Mouse (Mus musculus) right cerebral cortex, adult 2 months (tissue): ENCODE results near the gene Atf7ip.

ENCODE experiments used
- DNase-seq, 2 experiments: peaks; one replicate each; pipeline ENCODE4 v3.0.0; 2021 to 2022; ENCODE audit warnings: low spot score in 2 of 2

Atf7ip gene

GRCm38 (mm10) chr6:136522658-136523057 lies 16.7 kb downstream of the Atf7ip start:
- no peak for DNase-seq

DNA sequence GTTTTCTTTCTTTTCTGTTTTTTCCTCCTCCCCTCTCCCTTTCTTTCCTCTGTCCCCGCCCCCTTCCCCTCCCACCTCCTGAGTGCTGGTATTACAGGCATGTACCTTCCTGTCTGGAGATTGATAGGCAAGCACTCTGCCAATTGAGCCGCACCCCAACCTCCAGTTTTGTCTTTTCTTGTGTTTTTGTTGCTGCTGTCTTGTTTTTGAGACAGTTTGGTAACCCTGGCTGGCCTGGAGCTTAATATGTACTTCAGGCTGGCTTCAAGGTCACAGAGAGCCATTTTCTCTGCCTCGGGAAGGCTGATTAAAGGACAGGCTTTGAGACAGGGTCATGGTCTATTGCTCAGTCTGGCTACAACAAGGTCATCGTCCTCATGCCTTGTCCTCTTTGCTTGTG lies 18.8 kb downstream of the Atf7ip start:
- DNase-seq = no peak

GRCm38 (mm10) chr6:136525567-136525966 lies 19.6 kb downstream of the Atf7ip start:
- DNase-seq = no peak

- DNase-seq = no peak
Observed at GRCm38 (mm10) chr6:136529156-136529555, 23.2 kb downstream of the Atf7ip start.

DNA sequence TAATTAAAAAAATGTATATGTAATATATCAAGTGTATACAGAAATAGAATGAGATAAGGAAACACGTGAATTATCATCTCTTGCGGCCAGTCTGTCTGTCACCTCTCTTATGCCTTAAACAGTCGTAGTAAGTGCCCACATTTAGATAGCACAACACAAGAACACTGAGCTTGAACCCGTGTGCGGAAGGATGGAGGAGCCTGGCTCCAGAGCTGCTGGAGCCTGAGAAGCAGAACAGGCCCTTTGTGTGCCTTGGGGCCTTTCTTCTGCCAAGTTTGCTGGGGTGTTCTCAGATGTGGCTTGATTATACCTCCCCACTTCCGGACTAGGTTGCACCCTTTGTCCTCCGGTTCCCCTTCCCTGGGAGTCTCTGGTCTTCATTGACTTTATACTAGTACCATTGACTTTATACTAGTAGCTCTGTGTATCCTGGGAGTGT lies 25.8 kb downstream of the Atf7ip start:
- DNase-seq = no peak

DNA sequence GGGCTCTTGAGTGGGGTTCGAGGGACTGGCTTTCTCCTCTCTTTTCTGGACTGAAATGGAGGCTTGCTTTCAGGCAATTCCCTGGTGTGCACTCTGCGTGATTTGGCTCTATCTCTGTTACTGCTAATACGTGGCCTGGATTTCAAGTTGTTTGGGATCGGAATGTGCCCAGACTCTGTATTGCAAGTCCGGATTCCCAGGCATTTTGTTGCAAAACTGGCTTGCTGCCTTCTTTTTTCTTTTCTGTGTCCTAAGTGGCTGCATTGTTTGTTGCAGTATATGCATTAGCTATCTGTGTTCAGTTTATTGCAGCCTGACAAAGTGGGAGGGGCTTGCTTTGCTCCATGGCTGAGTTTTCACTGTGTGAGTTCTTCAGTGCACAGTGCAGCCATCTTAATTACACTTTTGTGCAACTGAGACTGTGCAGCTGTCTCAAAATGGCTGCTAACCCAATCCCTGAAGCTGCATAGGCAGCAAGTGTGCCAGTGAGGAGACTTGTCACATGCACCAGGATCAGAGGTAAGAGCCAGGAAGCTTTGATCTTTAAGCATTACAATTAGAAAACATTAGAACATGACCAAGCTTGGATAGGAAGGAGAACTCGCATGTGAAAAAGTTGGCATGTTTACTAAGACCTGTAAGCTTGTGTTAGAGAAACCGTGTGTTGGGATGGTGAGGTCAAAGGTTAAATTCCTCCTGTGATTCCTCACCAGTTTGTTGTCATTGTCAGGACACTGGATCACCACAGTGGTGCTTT lies 26.7 kb downstream of the Atf7ip start:
- DNase-seq = peak; percentile 76 to 79

DNA sequence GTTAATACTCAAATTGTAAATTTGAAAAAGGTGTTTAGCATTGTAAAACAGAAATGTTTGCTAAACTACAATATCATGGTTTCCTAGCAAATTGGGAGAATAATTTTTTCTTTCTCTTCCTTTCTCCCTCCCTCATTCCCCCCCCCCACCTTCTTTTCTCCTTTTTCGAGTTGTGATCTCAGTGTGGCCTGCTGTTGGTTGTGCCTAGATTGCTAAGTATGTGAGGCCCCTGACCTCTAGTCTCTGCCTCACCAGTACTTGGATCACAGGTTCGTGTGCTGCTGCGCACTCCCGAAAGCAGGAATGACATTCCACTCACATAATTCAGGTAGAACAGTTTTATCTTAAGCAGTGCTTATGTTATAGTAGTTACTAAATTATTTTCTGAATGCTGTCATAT lies 27.8 kb downstream of the Atf7ip start:
- DNase-seq = no peak

GRCm38 (mm10) chr6:136534444-136534843 lies 28.5 kb downstream of the Atf7ip start:
- no peak for DNase-seq

DNA sequence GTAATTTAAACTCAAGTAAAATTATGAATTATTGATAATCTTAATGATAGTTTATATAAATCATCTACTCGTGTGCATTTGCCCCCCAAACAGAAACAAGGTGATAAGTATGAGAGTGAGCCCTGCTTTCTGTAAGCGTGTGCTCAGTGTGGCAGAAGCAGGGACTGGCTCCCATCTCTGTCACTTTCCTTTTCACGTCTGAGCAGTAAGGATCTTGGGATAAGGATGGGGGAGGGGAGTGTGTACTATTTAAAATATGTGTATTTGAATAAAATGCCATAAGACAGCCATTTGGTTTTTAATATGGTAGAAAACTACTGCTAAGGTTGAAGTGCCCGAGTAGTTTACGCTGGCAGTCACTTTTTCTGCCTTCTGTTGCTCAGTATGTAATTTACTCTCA lies 29.2 kb downstream of the Atf7ip start:
- DNase-seq = no peak

DNA sequence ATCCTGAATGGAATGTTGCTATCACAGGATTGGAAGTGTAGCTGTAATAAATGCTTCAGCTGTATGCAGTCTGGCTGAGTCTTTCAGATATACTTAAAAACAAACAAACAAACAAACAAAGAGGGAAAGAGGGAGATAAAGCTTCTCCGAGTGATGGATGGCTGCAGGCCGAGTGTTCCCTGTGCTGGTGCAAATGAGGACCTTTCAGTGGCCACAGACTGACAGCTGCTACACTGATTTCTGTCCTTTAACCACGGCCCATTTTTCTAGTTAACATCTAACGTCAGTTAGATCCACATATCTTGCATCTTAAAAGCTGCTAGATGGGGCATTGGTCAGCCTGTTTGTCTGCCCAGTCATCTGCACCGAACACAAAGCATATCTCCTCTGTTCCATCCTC lies 30.2 kb downstream of the Atf7ip start:
- no peak for DNase-seq

GRCm38 (mm10) chr6:136541350-136541749 lies 35.4 kb downstream of the Atf7ip start:
- DNase-seq = no peak

GRCm38 (mm10) chr6:136542105-136542504 lies 36.1 kb downstream of the Atf7ip start:
- no peak for DNase-seq

DNA sequence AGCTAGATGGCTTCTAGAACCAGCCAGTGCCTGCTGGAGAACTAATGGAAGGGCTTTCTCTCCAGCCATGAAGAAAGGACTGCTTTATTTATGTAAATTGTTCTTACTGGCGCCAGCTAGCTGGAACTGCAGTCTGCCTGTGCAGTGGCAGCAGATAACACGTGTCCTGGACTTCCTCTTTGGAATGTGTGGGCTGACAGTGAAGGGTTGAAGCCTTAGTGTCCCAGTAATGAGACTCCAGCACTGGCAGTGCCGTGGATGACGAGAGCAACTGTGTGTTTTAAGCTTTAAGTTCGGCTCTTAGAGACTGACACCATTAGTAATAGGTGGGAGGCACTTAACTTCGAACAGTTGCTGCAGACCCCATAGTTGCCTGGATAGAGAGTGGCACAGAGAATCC lies 37.2 kb downstream of the Atf7ip start:
- peak in 1 of 2 experiments; percentile 60 for DNase-seq

DNA sequence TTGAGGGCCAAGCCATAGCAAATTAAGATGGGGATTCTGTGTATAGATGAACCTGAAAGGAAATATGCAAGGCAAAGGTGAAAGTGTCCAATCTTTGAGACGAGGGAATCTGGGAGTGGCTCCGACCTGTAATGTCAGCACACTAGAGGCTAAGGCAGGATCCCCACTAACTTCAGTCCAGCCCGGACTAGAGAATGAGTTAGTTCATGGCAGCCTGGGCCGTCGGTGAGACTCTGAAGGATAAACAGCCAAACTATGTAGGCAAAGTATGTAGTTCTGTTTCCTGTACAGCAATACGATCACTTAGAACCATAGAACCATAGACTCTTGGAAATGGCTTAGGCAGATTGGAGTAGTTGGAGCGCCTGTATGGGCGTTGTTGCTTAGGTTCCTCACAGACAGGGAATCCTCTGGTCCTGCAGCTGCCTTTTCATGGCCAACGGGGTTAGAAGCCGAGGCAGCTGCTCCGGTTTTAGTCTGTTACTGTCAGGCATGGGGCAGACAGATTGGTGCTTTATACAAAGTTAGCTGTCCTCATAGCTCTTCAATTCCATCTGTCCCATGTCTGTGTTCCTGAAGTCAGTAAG lies 39.4 kb downstream of the Atf7ip start:
- no peak for DNase-seq

- no peak for DNase-seq
Observed at GRCm38 (mm10) chr6:136546286-136546685, 40.3 kb downstream of the Atf7ip start.

DNA sequence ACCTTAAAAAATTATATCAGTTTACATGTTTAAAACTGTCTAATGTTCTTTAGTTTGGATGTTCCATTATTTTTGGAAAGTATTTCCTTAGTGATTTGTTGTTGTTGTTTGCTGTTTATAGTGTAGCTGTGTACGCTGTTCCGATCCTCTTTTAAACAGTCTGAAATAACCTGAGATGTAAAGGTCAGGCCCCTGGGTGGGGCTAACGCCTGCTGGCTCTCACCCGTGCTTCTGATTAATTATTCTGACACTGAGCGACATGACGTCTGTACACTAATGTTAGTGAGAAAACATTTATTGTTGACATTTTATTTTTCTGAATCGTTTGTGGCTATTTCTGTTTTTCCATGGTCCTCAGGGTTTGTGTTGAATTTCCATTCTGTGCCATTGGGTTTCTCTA lies 41.0 kb downstream of the Atf7ip start:
- DNase-seq = no peak

DNA sequence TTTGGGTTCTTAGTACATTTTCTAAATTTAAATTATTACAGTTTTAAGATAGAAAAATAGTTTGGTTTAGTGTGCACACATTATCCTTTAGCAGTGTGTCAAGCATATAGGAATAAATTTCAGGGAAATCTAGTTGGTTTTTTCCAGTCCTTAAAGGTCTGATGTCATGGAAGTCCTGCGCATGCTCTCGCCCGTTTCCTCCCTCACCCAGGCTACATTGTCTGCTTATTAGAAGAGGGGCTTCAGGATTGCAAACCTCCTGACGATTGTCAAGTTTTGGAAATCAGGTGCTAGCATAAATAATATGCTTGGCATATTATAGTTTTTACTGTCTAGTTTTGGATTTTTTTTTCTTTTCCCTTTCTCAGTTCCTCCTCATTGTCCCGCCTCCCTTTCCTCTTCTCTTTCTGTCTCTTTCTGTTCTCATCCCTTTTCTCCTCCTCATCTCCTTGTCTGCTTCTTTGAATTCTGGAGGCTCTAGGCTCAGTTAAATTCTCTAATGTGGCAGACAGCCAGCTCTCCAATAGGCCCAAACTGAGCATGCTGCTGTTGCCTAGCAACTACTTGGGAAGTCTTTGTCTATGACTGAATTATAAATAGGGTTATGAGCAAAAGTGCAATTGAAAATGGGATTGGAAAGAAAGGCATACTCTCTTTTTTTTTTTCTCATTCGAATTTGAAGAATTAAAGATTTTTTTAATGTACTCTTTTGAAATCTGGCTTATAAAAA lies 42.2 kb downstream of the Atf7ip start:
- DNase-seq = peak; percentile 78 to 83

GRCm38 (mm10) chr6:136548796-136549195 lies 42.8 kb downstream of the Atf7ip start:
- DNase-seq = no peak

DNA sequence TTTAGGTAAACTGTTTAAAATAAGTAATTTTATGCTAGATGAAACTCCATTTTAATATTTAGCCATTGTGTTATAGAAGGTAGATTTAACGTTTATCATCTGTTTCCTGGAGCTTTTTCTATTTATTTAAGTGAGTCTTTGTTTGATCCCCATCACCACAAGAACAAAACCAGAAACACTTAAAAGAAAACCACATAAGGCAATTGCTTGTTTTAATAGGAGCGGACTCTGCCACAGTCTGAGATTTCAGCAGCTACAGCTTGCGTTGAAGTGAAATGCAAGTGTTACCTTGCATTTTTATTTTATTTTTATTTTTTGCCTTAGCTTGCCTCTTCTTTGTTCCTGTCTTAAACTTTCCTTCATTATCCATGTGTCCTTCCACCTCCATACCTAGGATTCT lies 43.6 kb downstream of the Atf7ip start:
- no peak for DNase-seq

DNA sequence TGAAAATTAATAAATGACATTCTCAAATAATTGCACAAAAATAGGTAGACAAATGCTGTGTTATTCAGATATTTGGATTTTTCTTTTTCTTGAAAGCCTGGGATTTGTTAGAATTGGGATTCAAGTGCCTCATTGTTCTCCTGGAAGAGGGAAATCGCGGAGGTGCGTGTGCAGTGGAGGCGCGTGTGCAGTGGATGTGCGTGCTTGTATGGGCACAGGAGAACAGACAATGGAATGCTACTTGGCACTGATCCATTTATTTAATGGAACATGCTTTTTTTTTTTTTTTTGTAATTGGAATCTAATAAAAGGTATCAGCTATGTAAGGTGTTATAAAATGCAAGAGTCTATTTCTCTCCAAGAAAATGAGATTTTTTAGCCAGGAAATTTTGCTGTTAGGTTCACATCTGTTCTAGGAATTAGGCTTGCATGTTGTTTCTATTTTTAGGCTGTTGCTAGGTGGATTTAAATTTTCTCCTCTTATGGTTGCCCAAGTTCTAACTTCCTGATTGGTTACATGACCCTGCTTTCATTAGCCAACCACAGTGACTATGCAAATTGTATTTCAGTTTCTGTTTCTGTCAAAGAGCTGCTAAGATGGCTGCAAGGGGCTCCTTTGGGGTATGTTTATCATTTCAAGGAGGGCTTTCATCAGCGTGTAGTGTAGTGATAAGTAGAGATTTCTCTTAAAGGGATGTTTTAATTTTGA lies 44.8 kb downstream of the Atf7ip start:
- no peak for DNase-seq

DNA sequence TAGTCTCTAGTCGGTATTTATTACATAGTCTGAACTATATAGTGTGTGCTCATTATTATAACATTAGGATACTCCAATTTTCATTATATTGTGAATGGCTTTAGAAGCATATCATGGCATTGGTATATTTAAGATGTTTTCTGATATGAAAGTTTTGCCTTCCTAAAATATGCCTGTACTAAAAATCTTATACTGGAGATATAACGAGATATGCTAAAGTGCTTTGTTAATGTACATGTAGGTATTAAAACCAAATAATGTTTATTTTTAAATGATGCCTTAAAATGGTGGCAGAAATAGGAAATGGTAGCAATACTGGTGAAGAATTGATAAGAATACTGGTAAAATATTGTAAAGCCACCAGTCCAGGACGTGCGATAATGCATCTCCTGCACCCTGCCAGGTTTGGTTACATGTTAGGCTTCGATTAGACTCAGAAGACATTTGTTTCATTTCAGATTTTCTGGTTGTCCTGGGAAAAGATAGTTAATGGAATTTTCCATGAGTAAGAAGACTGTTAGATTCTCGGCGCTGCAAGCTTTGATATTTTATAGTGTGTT lies 45.7 kb downstream of the Atf7ip start:
- no peak for DNase-seq

- DNase-seq = no peak
Observed at GRCm38 (mm10) chr6:136553156-136553555, 47.2 kb downstream of the Atf7ip start.
